Mouse (Mus musculus) forebrain, embryonic 10.5 days (tissue): ENCODE results near the gene Htra3. TPM values are rescaled to one million over a fixed set of nuclear protein-coding genes. Genes with fewer than 3 reads are reported as not detected.

Source experiments
- DNase-seq: peaks from one replicate; pipeline ENCODE4 v3.0.0-alpha.2; 2017; ENCODE audit warnings: low spot score; ENCODE audit errors: extremely low spot score
- H3K27ac ChIP-seq: fragments of 300-500 bp; sonication (generic); 2 replicates; pipeline ENCODE4 v1.5.1; 2016; ENCODE audit warnings: mild to moderate bottlenecking
- H3K27me3 ChIP-seq: fragments of 300-500 bp; sonication (generic); 2 replicates; pipeline ENCODE4 v1.6.1; 2016; ENCODE audit warnings: mild to moderate bottlenecking; ENCODE audit not compliant: poor library complexity, severe bottlenecking
- H3K36me3 ChIP-seq: fragments of 300-500 bp; sonication (generic); replicated peaks from 2 replicates; pipeline ENCODE4 v1.6.1; 2016; ENCODE audit warnings: mild to moderate bottlenecking, moderate library complexity
- H3K4me1 ChIP-seq: fragments of 300-500 bp; sonication (generic); 2 replicates; pipeline ENCODE4 v1.6.1; 2016
- H3K4me3 ChIP-seq: fragments of 300-500 bp; sonication (generic); 2 replicates; pipeline ENCODE4 v1.5.1; 2016; ENCODE audit warnings: mild to moderate bottlenecking, moderate library complexity
- H3K9me3 ChIP-seq: fragments of 300-500 bp; sonication (generic); 2 replicates; pipeline ENCODE4 v1.6.1; 2016; ENCODE audit warnings: mild to moderate bottlenecking, moderate library complexity
- WGBS: fragments of 180-500 bp; shearing (Covaris S2); methylation state at CpG from one replicate; pipeline ENCODE4 v1.1.7; 2016; 5-methylcytosine and 5-hydroxymethylcytosine counted together
- polyA plus RNA-seq: library from polyadenylated mRNA; unstranded; fragments of >200 nt; fragmentation: Nextera tagmentation; extraction: Ambion mirVana; gene quantifications from 2 replicates; pipeline ENCODE4 v1.2.1, GENCODE M21; 2016

The Htra3 gene
- 3.1 and 3.6 TPM in 2 replicates for polyA plus RNA-seq

- Histone ChIP-seq H3K27me3 (peaks cover 53% of the 10 kb centered on the region), H3K4me3 (peak within 1 kb of the TSS; percentile 52), H3K4me1 (peaks cover 14% of the 10 kb centered on the region), H3K36me3 (no peaks in the 10 kb centered on the region), H3K27ac (no peak within 1 kb of the TSS), H3K9me3 (no peaks in the 10 kb centered on the region)
- WGBS: 10% methylated on average over 42 of the region's 42 CpGs
- DNase-seq: no peak
Measured at GRCm38 (mm10) chr5:35679256-35680155, at the start of gene Htra3. TSS of gene Htra3 (minus strand) at chr5:35679782.

DNA sequence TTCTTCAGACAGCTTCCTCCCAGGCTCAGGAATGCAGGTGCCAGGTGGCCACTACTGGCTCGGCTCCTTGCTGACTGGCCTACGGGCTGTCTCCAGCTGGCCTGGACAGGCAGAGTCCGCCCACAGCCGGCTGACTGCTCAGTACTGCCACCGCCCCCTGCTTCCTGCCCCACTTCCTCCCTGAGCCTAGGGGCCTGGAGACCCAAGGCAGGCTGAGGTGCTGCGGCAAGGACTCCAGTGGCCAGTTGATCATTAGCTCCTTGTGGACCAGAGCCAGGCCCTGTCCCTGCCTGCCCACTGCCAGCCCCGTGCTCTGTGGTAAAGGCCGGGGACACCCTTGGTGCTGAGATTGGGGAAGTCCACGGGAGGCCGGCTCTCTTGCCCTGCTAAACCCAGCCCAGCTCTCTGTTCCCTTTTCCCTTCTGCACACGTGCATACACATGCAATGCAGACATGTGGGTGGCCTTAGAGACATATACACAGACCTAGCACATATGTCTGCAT is 49.4 kb upstream of the Htra3 start:
- Histone ChIP-seq H3K9me3 (no peaks in the 10 kb centered on the region), H3K4me3 (peak overlapping the region; percentile 19)

GRCm38 (mm10) chr5:35728344-35728956 is 48.9 kb upstream of the Htra3 start:
- Histone ChIP-seq H3K4me1 (0 out of 2 replicates have a peak, but pooled peaks cover 5% of the 10 kb centered on the region), H3K27me3 (no peaks in the 10 kb centered on the region), H3K4me3 (peak overlapping the region; percentile 19), H3K27ac (peak overlapping the region; percentile 67), H3K36me3 (no peaks in the 10 kb centered on the region), H3K9me3 (no peaks in the 10 kb centered on the region)
- 89% methylated on average over 12 of the region's 12 CpGs for WGBS
- no peak for DNase-seq

More for the DNA sequence above, 49.4 kb upstream of the Htra3 start:
- Histone ChIP-seq H3K36me3 (no peaks in the 10 kb centered on the region), H3K4me1 (0 out of 2 replicates have a peak, but pooled peaks cover 5% of the 10 kb centered on the region), H3K27me3 (no peaks in the 10 kb centered on the region), H3K27ac (peak overlapping the region; percentile 67)
- WGBS: 57% methylated on average over 11 of the region's 11 CpGs
- no peak for DNase-seq

GRCm38 (mm10) chr5:35727447-35727846 is 47.9 kb upstream of the Htra3 start:
- no peaks in the 10 kb centered on the region for H3K36me3 ChIP-seq
- no peaks in the 10 kb centered on the region for H3K9me3 ChIP-seq
- DNase-seq: no peak
- no peaks in the 10 kb centered on the region for H3K27me3 ChIP-seq
- H3K27ac ChIP-seq: no peak overlapping the region
- H3K4me1 ChIP-seq: 0 out of 2 replicates have a peak, but pooled peaks cover 5% of the 10 kb centered on the region
- 80% methylated on average over 5 of the region's 5 CpGs for WGBS
- H3K4me3 ChIP-seq: no peak overlapping the region

- Histone ChIP-seq H3K27me3 (no peaks in the 10 kb centered on the region), H3K36me3 (no peaks in the 10 kb centered on the region), H3K4me1 (0 out of 2 replicates have a peak, but pooled peaks cover 5% of the 10 kb centered on the region), H3K27ac (no peak overlapping the region), H3K4me3 (no peak overlapping the region), H3K9me3 (no peaks in the 10 kb centered on the region)
- DNase-seq: no peak
- WGBS: 83% methylated on average over 3 of the region's 3 CpGs
Measured at GRCm38 (mm10) chr5:35725840-35726239, 46.3 kb upstream of the Htra3 start.

DNA sequence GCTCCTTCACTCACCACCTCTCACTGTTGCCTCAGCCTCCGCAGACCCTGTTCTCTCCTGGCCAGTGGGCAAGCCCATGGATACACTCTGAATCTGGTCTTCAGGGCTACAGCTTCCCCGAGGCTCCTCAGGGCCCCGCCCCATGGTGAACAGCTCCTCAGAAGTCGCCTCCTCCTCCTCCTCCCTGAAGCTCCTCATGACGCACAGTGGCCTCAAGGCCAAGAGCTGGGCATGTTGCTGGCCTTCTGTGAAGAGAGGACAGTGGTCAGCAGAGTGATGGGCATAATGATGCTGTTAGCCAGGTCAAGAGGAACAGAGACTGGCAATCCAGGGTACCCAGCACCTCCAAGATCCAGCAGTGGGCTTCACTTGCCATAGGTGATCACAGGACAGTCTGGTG is 44.3 kb upstream of the Htra3 start:
- no peak overlapping the region for H3K4me3 ChIP-seq
- H3K27me3 ChIP-seq: no peaks in the 10 kb centered on the region
- DNase-seq: no peak
- no peaks in the 10 kb centered on the region for H3K9me3 ChIP-seq
- WGBS: 88% methylated on average over 5 of the region's 5 CpGs
- 0 out of 2 replicates have a peak, but pooled peaks cover 3% of the 10 kb centered on the region for H3K4me1 ChIP-seq
- H3K27ac ChIP-seq: no peak overlapping the region
- no peaks in the 10 kb centered on the region for H3K36me3 ChIP-seq

- Histone ChIP-seq H3K27ac (no peak overlapping the region), H3K4me1 (no peaks in the 10 kb centered on the region), H3K9me3 (no peaks in the 10 kb centered on the region), H3K27me3 (no peaks in the 10 kb centered on the region), H3K36me3 (no peaks in the 10 kb centered on the region), H3K4me3 (no peak overlapping the region)
- DNase-seq: no peak
- 56% methylated on average over 2 of the region's 2 CpGs for WGBS
Measured at GRCm38 (mm10) chr5:35722654-35723053, 43.1 kb upstream of the Htra3 start.

- no peak overlapping the region for H3K27ac ChIP-seq
- no peaks in the 10 kb centered on the region for H3K4me1 ChIP-seq
- no peaks in the 10 kb centered on the region for H3K27me3 ChIP-seq
- 94% methylated on average over 2 of the region's 2 CpGs for WGBS
- H3K4me3 ChIP-seq: no peak overlapping the region
- no peak for DNase-seq
- H3K36me3 ChIP-seq: no peaks in the 10 kb centered on the region
- no peaks in the 10 kb centered on the region for H3K9me3 ChIP-seq
Measured at GRCm38 (mm10) chr5:35721933-35722332, 42.4 kb upstream of the Htra3 start.

DNA sequence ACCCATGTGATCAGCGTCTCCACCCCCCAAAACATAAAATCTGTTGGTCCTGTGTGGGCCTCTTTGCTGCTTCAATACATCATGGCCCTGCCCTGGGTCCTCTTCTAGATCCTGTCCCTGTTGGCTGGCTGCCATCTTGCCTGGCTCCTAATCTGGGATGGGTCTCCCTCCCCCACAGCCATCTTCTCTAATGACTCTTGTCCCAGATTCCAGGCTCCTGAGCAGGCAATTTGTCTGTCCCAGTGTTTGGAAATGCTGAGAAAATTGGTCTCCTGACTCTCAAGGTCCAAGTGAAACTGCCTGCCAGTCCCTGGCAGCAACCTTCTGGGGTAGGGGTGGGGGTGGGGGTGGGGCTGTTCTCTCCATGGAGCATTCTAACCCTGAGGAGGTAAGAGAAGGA is 40.3 kb upstream of the Htra3 start:
- DNase-seq: no peak

DNA sequence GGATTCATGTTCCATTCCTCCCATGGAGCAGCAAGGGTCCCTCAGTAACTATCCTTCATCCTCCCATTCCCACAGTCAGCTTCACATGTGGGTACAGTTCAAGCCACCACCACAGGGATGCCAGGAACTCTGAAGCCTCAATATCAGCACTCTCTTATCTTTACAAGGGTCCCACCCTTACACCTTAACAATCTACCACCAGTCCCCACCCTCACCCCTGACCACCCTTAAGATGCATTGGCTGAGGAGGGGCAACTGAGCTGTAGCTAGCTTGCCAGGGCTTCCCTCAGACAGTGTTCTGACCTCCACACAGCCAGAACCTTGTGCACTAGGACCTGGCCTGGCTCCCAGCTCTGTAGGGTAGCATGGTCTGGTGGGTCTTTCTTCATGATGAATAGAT is 39.8 kb upstream of the Htra3 start:
- Histone ChIP-seq H3K36me3 (no peaks in the 10 kb centered on the region), H3K27ac (no peak overlapping the region), H3K4me1 (no peaks in the 10 kb centered on the region), H3K4me3 (no peak overlapping the region), H3K27me3 (no peaks in the 10 kb centered on the region), H3K9me3 (no peaks in the 10 kb centered on the region)
- DNase-seq: no peak

More for the DNA sequence above, 40.3 kb upstream of the Htra3 start:
- no peaks in the 10 kb centered on the region for H3K36me3 ChIP-seq
- 89% methylated on average over 1 of the region's 1 CpGs for WGBS
- no peaks in the 10 kb centered on the region for H3K9me3 ChIP-seq
- no peaks in the 10 kb centered on the region for H3K27me3 ChIP-seq
- H3K27ac ChIP-seq: no peak overlapping the region
- H3K4me3 ChIP-seq: no peak overlapping the region
- H3K4me1 ChIP-seq: no peaks in the 10 kb centered on the region

GRCm38 (mm10) chr5:35718817-35719216 is 39.2 kb upstream of the Htra3 start:
- WGBS: 79% methylated on average over 11 of the region's 11 CpGs
- H3K4me1 ChIP-seq: no peaks in the 10 kb centered on the region
- no peaks in the 10 kb centered on the region for H3K27me3 ChIP-seq
- H3K4me3 ChIP-seq: no peak overlapping the region
- DNase-seq: no peak
- H3K36me3 ChIP-seq: no peaks in the 10 kb centered on the region
- H3K9me3 ChIP-seq: no peaks in the 10 kb centered on the region
- H3K27ac ChIP-seq: 0 out of 2 replicates have a peak overlapping the region, but pooled peaks have one; percentile 8

- Histone ChIP-seq H3K9me3 (no peaks in the 10 kb centered on the region), H3K36me3 (no peaks in the 10 kb centered on the region), H3K27me3 (no peaks in the 10 kb centered on the region), H3K27ac (no peak overlapping the region), H3K4me1 (no peaks in the 10 kb centered on the region), H3K4me3 (no peak overlapping the region)
- DNase-seq: no peak
- 67% methylated on average over 4 of the region's 4 CpGs for WGBS
Measured at GRCm38 (mm10) chr5:35717946-35718345, 38.4 kb upstream of the Htra3 start.

DNA sequence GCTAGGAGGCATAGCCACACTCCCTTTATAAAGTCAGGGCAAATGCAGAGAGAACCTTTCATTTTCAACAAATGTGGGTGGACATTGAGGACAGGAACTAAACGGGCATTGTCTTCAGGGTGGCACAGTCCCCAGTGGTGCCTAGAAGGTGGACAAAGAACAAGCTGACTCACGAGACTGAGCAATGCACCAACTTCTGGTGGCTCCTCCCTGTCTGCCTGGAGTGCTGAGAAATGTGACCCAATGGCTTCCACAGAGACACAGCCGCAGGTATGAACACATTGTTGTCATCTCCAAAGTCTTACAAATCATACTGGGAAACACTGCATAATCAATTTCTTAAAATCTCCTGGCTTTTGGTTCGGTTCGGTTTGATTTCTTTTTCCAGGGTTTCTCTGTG is 37.9 kb upstream of the Htra3 start:
- Histone ChIP-seq H3K4me3 (no peak overlapping the region), H3K27me3 (no peaks in the 10 kb centered on the region), H3K27ac (no peak overlapping the region), H3K9me3 (no peaks in the 10 kb centered on the region), H3K36me3 (no peaks in the 10 kb centered on the region), H3K4me1 (no peaks in the 10 kb centered on the region)
- no peak for DNase-seq
- WGBS: 86% methylated on average over 5 of the region's 5 CpGs
